Mouse (Mus musculus) forebrain, postnatal 0 days (tissue): ENCODE data around the gene Pomt2. TPM values are rescaled to one million over a fixed set of nuclear protein-coding genes. Genes with fewer than 3 reads are reported as not detected.

Experiments used
- ATAC-seq: fragments of 200-750 bp; cut with Nextera tagmentation; 2 replicates; pipeline ENCODE4 v1.8.0; 2017; ENCODE audit warnings: mild to moderate bottlenecking, moderate library complexity
- DNase-seq: peaks from one replicate; pipeline ENCODE4 v3.0.0-alpha.2; 2015
- H3K27ac ChIP-seq: fragments of 300-500 bp; sonication (generic); 2 replicates; pipeline ENCODE4 v1.5.1; 2014; ENCODE audit warnings: low read depth, mild to moderate bottlenecking, antibody characterized with exemption, low read length, moderate library complexity, mixed read lengths
- H3K27me3 ChIP-seq: fragments of 300-500 bp; sonication (generic); 2 replicates; pipeline ENCODE4 v1.6.1; 2014; ENCODE audit warnings: mild to moderate bottlenecking, low read length, mixed read lengths; ENCODE audit not compliant: insufficient read depth
- H3K36me3 ChIP-seq: fragments of 300-500 bp; sonication (generic); 2 replicates; pipeline ENCODE4 v1.6.1; 2014; ENCODE audit warnings: mild to moderate bottlenecking, moderate library complexity; ENCODE audit not compliant: insufficient read depth
- H3K4me1 ChIP-seq: fragments of 300-500 bp; sonication (generic); 2 replicates; pipeline ENCODE4 v1.6.1; 2014; ENCODE audit warnings: antibody characterized with exemption; ENCODE audit not compliant: insufficient read depth
- H3K4me2 ChIP-seq: fragments of 300-500 bp; sonication (generic); 2 replicates; pipeline ENCODE4 v1.6.1; 2014; ENCODE audit warnings: low read depth, mild to moderate bottlenecking, moderate library complexity
- H3K4me3 ChIP-seq: fragments of 300-500 bp; sonication (generic); 2 replicates; pipeline ENCODE4 v1.5.1; 2014; ENCODE audit warnings: low read depth, low read length, mixed read lengths
- H3K9ac ChIP-seq: fragments of 300-500 bp; sonication (generic); 2 replicates; pipeline ENCODE4 v1.6.1; 2014; ENCODE audit warnings: mild to moderate bottlenecking
- H3K9me3 ChIP-seq: fragments of 300-500 bp; sonication (generic); 2 replicates; pipeline ENCODE4 v1.6.1; 2016; ENCODE audit warnings: low read length
- CTCF ChIP-seq: sonication (generic); IDR thresholded peaks from 2 replicates; pipeline ENCODE4 v1.5.1; 2016; ENCODE audit warnings: antibody characterized with exemption, control low read depth, low read depth
- WGBS: fragments of 180-500 bp; shearing (Covaris S2); extraction: QIAGEN DNeasy Blood & Tissue Kit; methylation state at CpG from one replicate; pipeline ENCODE4 v1.1.7; 2014; 5-methylcytosine and 5-hydroxymethylcytosine counted together
- polyA plus RNA-seq: library from polyadenylated mRNA; unstranded; fragments of >200 nt; fragmentation: Nextera tagmentation; extraction: Ambion mirVana; gene quantifications from 2 replicates; pipeline ENCODE4 v1.2.1, GENCODE M21; 2015
- total RNA-seq: library from RNA; depleted of rRNA; stranded (reverse); fragments of >200 nt; gene quantifications from 2 replicates; pipeline ENCODE4 v1.2.3, GENCODE M21; 2014; rRNA removed

Pomt2 gene
- total RNA-seq, result 23.3 and 32.5 TPM in 2 replicates
- polyA plus RNA-seq, result 9.0 and 10.8 TPM in 2 replicates

DNA sequence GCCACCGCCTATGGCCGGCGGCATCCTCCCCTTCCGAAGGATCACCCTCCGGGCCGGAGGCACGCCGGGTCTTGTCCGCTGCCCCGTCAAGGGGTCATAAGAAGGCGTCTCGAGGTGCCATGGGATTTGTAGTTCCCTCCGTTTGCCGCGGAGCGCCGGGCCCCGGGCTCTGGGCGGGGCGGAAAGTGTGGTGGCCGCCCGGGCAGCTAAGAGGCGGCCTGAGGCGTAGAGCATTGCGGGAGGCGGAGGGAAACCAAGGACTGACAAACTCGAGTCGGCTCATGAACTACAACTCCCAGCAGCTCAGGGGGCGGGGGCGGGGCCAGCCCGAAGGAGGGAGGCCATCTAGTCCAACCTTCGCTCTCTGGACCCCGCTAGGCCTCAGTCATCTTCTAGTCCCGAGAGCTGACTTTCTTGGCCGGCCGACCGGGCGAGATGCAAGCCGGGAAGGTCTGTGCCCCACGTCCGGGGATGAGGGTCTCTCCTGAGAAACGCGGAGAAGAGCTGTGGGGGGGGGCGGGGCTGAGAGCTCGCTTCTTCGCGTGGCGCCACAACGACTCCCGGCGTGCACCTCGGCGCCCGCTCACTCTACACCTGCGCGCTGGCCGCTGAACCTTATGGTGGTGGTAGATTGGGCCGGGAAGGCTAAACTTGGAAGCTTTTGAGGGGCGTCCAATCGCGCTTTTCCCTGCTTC lies at the start of gene Pomt2:
Pomt2 (minus strand) TSS at position 574 of the 695 bp plus-strand sequence.
- ATAC-seq (peak; percentile 96), DNase-seq (peak; percentile 93)
- Histone ChIP-seq H3K4me3 (peak within 1 kb of the TSS; percentile 98), H3K4me1 (no peaks in the 10 kb centered on the region), H3K4me2 (peak within 1 kb of the TSS; percentile 56), H3K9me3 (no peaks in the 10 kb centered on the region), H3K27me3 (no peaks in the 10 kb centered on the region), H3K36me3 (no peaks in the 10 kb centered on the region), H3K9ac (peak within 1 kb of the TSS; percentile 83), H3K27ac (peak within 1 kb of the TSS; percentile 96)
- 1% methylated on average over 61 of the region's 61 CpGs for WGBS
- no peak; the same call in 1 of the 2 replicates for TF ChIP-seq CTCF

DNA sequence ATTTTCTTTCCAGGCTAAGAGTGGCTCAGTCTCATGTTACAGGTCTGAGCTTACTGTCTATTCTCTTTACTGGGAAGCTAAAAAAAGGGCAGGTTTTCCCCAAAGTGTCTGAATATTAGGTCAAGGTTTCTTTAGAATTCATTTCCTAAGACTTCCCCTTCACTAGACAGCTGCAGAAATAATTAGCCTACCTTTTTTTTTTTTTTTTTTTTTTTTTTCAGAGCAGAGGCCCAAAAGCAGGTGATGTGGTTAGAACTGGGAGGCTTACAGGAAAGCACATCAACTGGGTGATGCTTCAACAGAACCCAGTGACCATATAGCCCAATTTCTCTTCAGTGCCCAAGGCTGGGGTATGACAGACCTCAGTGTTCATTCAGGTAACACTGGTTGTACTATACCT lies 48.5 kb upstream of the Pomt2 start:
- H3K4me1 ChIP-seq, result peaks cover 8% of the 10 kb centered on the region; the same call in 1 of the 2 replicates
- H3K4me3 ChIP-seq, result no peak overlapping the region
- no peak for TF ChIP-seq CTCF
- no peak overlapping the region for H3K4me2 ChIP-seq
- no peak overlapping the region for H3K9ac ChIP-seq
- ATAC-seq (no peak), DNase-seq (no peak)
- no peak overlapping the region for H3K27ac ChIP-seq
- no peaks in the 10 kb centered on the region for H3K36me3 ChIP-seq
- H3K9me3 ChIP-seq, result no peaks in the 10 kb centered on the region
- H3K27me3 ChIP-seq, result no peaks in the 10 kb centered on the region

DNA sequence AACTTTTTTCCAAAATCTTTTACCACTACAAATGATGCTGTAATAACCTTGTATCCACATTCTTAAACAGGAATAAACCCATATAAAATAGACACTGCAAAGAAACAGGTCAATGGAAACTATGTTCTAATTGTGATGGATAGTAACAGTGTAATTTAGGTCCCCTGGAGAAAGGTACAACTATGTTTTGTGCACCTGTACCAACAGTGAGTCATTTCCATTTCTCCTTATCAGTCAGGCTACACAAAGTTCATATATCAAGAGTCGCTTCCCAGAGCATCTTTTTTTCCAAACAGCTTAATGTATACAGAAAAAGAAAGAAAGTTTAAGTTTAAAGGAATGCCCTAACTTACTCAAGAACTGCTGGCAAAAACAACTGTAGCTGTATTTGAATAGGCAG lies 47.3 kb upstream of the Pomt2 start:
- no peak overlapping the region for H3K4me2 ChIP-seq
- peaks cover 5% of the 10 kb centered on the region; the same call in 1 of the 2 replicates for H3K4me1 ChIP-seq
- H3K27me3 ChIP-seq, result no peaks in the 10 kb centered on the region
- no peaks in the 10 kb centered on the region for H3K36me3 ChIP-seq
- no peak overlapping the region for H3K4me3 ChIP-seq
- DNase-seq, result no peak
- no peak overlapping the region for H3K9ac ChIP-seq
- H3K9me3 ChIP-seq, result no peaks in the 10 kb centered on the region
- TF ChIP-seq CTCF, result no peak
- WGBS, result 84% methylated on average over 1 of the region's 1 CpGs
- ATAC-seq, result no peak
- no peak overlapping the region for H3K27ac ChIP-seq

GRCm38 (mm10) chr12:87193008-87193407 lies 45.2 kb upstream of the Pomt2 start:
- Histone ChIP-seq H3K4me1 (no peaks in the 10 kb centered on the region), H3K9me3 (no peaks in the 10 kb centered on the region), H3K27me3 (no peaks in the 10 kb centered on the region), H3K9ac (no peak overlapping the region), H3K4me2 (no peak overlapping the region), H3K36me3 (no peaks in the 10 kb centered on the region), H3K27ac (no peak overlapping the region), H3K4me3 (no peak overlapping the region)
- no peak for TF ChIP-seq CTCF
- DNase-seq, result no peak
- 91% methylated on average over 3 of the region's 3 CpGs for WGBS
- ATAC-seq, result no peak

GRCm38 (mm10) chr12:87177631-87178030 lies 29.9 kb upstream of the Pomt2 start:
- DNase-seq (no peak), ATAC-seq (no peak)
- TF ChIP-seq CTCF, result no peak

GRCm38 (mm10) chr12:87175194-87175946 lies 27.6 kb upstream of the Pomt2 start:
- Histone ChIP-seq H3K9ac (no peak overlapping the region), H3K4me2 (no peak overlapping the region), H3K9me3 (no peaks in the 10 kb centered on the region), H3K27me3 (no peaks in the 10 kb centered on the region), H3K4me3 (no peak overlapping the region), H3K36me3 (peaks cover 36% of the 10 kb centered on the region), H3K27ac (no peak overlapping the region), H3K4me1 (no peaks in the 10 kb centered on the region)
- WGBS, result 73% methylated on average over 4 of the region's 4 CpGs
- no peak for TF ChIP-seq CTCF
- ATAC-seq (no peak; the same call in 1 of the 2 replicates), DNase-seq (no peak)

More at GRCm38 (mm10) chr12:87177631-87178030, 29.9 kb upstream of the Pomt2 start:
- Histone ChIP-seq H3K4me1 (no peaks in the 10 kb centered on the region), H3K9ac (no peak overlapping the region), H3K9me3 (no peaks in the 10 kb centered on the region), H3K4me3 (no peak overlapping the region), H3K27ac (no peak overlapping the region), H3K4me2 (no peak overlapping the region), H3K27me3 (no peaks in the 10 kb centered on the region), H3K36me3 (peaks cover 21% of the 10 kb centered on the region)
- 96% methylated on average over 4 of the region's 4 CpGs for whole genome bisulfite sequencing

- Histone ChIP-seq H3K4me1 (no peaks in the 10 kb centered on the region), H3K9me3 (no peaks in the 10 kb centered on the region), H3K4me2 (no peak overlapping the region), H3K9ac (no peak overlapping the region), H3K4me3 (no peak overlapping the region), H3K36me3 (peaks cover 13% of the 10 kb centered on the region; the same call in 1 of the 2 replicates), H3K27ac (no peak overlapping the region), H3K27me3 (no peaks in the 10 kb centered on the region)
- DNase-seq (no peak), ATAC-seq (no peak)
- WGBS, result 89% methylated on average over 5 of the region's 5 CpGs
- no peak for TF ChIP-seq CTCF
Measured at GRCm38 (mm10) chr12:87160815-87161214, 13.0 kb upstream of the Pomt2 start.
